Mouse (Mus musculus) G1E (cell line): ENCODE results near the gene Rabl2.

Experiments used
- CTCF ChIP-seq: IDR thresholded peaks from 2 replicates; pipeline ENCODE4 v1.5.1; 2012; ENCODE audit warnings: low read depth, low read length, inconsistent platforms, mixed read lengths
- GATA1 ChIP-seq: IDR thresholded peaks from 2 replicates; pipeline ENCODE4 v1.6.1; 2012; ENCODE audit warnings: borderline replicate concordance, low read length, inconsistent platforms, mixed read lengths
- GATA2 ChIP-seq: IDR thresholded peaks from 2 replicates; pipeline ENCODE4 v1.6.1; 2012; ENCODE audit warnings: low read depth, low read length, inconsistent platforms, borderline replicate concordance
- TAL1 ChIP-seq: conservative IDR thresholded peaks from 2 replicates; pipeline ENCODE4 v1.6.1; 2012; ENCODE audit warnings: low read depth, low read length, inconsistent platforms, mixed read lengths

GRCm38 (mm10) chr15:89547321-89547720, 44.4 kb downstream of the Rabl2 start:
- TF ChIP-seq CTCF, result no peak
- TF ChIP-seq GATA2, result no peak
- TF ChIP-seq TAL1, result no peak
- no peak for TF ChIP-seq GATA1
